Mouse (Mus musculus) subcutaneous adipose tissue, adult 2 months (tissue): Measurements from ENCODE around the gene Repin1. TPM values are rescaled to one million over a fixed set of nuclear protein-coding genes. Genes with fewer than 3 reads are reported as not detected.

Source experiments
- polyA plus RNA-seq: library from polyadenylated mRNA; depleted of rRNA; stranded (reverse); fragments of >200 nt; gene quantifications from 2 replicates; pipeline ENCODE4 v1.2.3, GENCODE M21; 2012; ENCODE audit warnings: low replicate concordance; rRNA removed

Gene Repin1
- 36.2 and 55.2 TPM in 2 replicates for polyA plus RNA-seq

GRCm38 (mm10) chr6:48593158-48594042 is at the start of gene Repin1, which contains the start of gene Gm44965:
Gene Repin1, plus strand, starts transcription at chr6:48593883.
Gene Gm44965, plus strand, starts transcription at chr6:48593941.

GRCm38 (mm10) chr6:48554280-48555103 is 39.2 kb upstream of the Repin1 start, which contains the start of gene Lrrc61:
Gene Lrrc61, plus strand, starts transcription at chr6:48554796.

GRCm38 (mm10) chr6:48572572-48573061 is 21.1 kb upstream of the Repin1 start, which contains the start of gene Rarres2:
Gene Rarres2, minus strand, starts transcription at chr6:48572789.

GRCm38 (mm10) chr6:48589194-48589750 is 4.4 kb upstream of the Repin1 start, which contains the start of gene Gm45021:
Gene Gm45021, plus strand, starts transcription at chr6:48589610.

GRCm38 (mm10) chr6:48601271-48602079 is 7.8 kb downstream of the Repin1 start, which contains the start of gene Zfp775:
Gene Zfp775, plus strand, starts transcription at chr6:48602063.

GRCm38 (mm10) chr6:48626464-48626863 is 32.8 kb downstream of the Repin1 start, which contains the start of gene AI854703:
Gene AI854703, plus strand, starts transcription at chr6:48626764.

GRCm38 (mm10) chr6:48646995-48647394 is 53.3 kb downstream of the Repin1 start, which contains the start of gene Gimap8:
Gene Gimap8, plus strand, starts transcription at chr6:48647234.

Other genes with a start within 250 kb of the Repin1 start
- 12.1 and 29.5 TPM in 2 replicates for gene Krba1, start 198.3 kb upstream of the Repin1 start, polyA plus RNA-seq
- gene Zfp467, start 148.1 kb upstream of the Repin1 start, polyA plus RNA-seq = 43.6 and 50.0 TPM in 2 replicates
- gene Sspo, start 145.7 kb upstream of the Repin1 start, polyA plus RNA-seq = 2.0 and 4.5 TPM in 2 replicates
- 42.6 and 79.5 TPM in 2 replicates for gene Atp6v0e2, start 56.3 kb upstream of the Repin1 start, polyA plus RNA-seq
- gene Lrrc61, start 39.1 kb upstream of the Repin1 start, polyA plus RNA-seq = 23.2 and 24.6 TPM in 2 replicates
- gene Rarres2, start 21.1 kb upstream of the Repin1 start, polyA plus RNA-seq = 338 and 562 TPM in 2 replicates
- not detected in 2 replicates for gene Gm45021, start 4.3 kb upstream of the Repin1 start, polyA plus RNA-seq
- gene Gm44965, start 58 bp downstream of the Repin1 start, polyA plus RNA-seq = 0.68 TPM in 1 of 2 replicates, not detected in the other
- 5.0 and 6.3 TPM in 2 replicates for gene Zfp775, start 8.2 kb downstream of the Repin1 start, polyA plus RNA-seq
- gene AI854703, start 32.9 kb downstream of the Repin1 start, polyA plus RNA-seq = 1.4 and 2.3 TPM in 2 replicates
- 4.7 and 9.7 TPM in 2 replicates for gene Gimap8, start 53.4 kb downstream of the Repin1 start, polyA plus RNA-seq
- gene Gimap9, start 82.2 kb downstream of the Repin1 start, polyA plus RNA-seq = 2.4 and 3.2 TPM in 2 replicates
- gene Gimap4, start 90.7 kb downstream of the Repin1 start, polyA plus RNA-seq = 22.2 and 30.2 TPM in 2 replicates
- gene Gimap6, start 114.3 kb downstream of the Repin1 start, polyA plus RNA-seq = 15.2 and 24.9 TPM in 2 replicates
- gene Gm28053, start 124.7 kb downstream of the Repin1 start, polyA plus RNA-seq = 0.73 TPM in 1 of 2 replicates, not detected in the other
- gene Gimap7, start 124.7 kb downstream of the Repin1 start, polyA plus RNA-seq = 0.70 and 0.90 TPM in 2 replicates
- gene Gimap1, start 145.2 kb downstream of the Repin1 start, polyA plus RNA-seq = 7.0 and 7.7 TPM in 2 replicates
- 14.1 and 14.8 TPM in 2 replicates for gene Gimap5, start 152.3 kb downstream of the Repin1 start, polyA plus RNA-seq
- 5.5 and 5.7 TPM in 2 replicates for gene Gimap3, start 177.0 kb downstream of the Repin1 start, polyA plus RNA-seq
- 58.0 and 139 TPM in 2 replicates for gene Tmem176a, start 247.0 kb downstream of the Repin1 start, polyA plus RNA-seq
- gene Tmem176b, start 247.6 kb downstream of the Repin1 start, polyA plus RNA-seq = 231 and 496 TPM in 2 replicates